Mouse (Mus musculus): ENCODE measurements at regions not wholly inside any gene's neighbourhood (a gene's known extent, or its start where the extent isn't known, plus 50 kb on each side); places are given as distances from the start of the nearest gene placed in this dataset.

GRCm38 (mm10) chr12:27826208-27826607 is 483.8 kb upstream of the Sox11 start:
- H3K79me2 ChIP-seq (ENCODE audit: control insufficient read depth, insufficient read depth, low read length, poor library complexity) = no peaks in the 10 kb centered on the region
- no peaks in the 10 kb centered on the region for H3K9me3 ChIP-seq (replicated peaks; ENCODE audit: insufficient read depth, low read length)
- H3K4me3 ChIP-seq (ENCODE audit: control insufficient read depth in 1 of 2, insufficient read depth in 1 of 2, low read depth in 2 of 2, low read length in 2 of 2) = no peak overlapping the region
- no peak for DNase-seq (ENCODE audit: low read depth, low spot score)
- H3K9ac ChIP-seq (ENCODE audit: control insufficient read depth, low read depth, low read length, poor library complexity, severe bottlenecking) = no peak overlapping the region
- no peaks in the 10 kb centered on the region for H3K27me3 ChIP-seq (ENCODE audit: control insufficient read depth in 1 of 2, insufficient read depth in 2 of 2, low read length in 2 of 2)
- H3K4me1 ChIP-seq (ENCODE audit: control insufficient read depth in 1 of 2, insufficient read depth in 2 of 2, low read length in 2 of 2) = no peaks in the 10 kb centered on the region
- H3K27ac ChIP-seq (ENCODE audit: control insufficient read depth, low read depth, low read length) = no peak overlapping the region
- H3K36me3 ChIP-seq (ENCODE audit: control insufficient read depth in 1 of 2, insufficient read depth in 2 of 2, low read length in 2 of 2) = no peaks in the 10 kb centered on the region
- TF ChIP-seq MYC (IDR thresholded peaks at IDR 0.05; ENCODE audit: low read depth, low read length) = no peak
- no peak for TF ChIP-seq MAX (IDR thresholded peaks at IDR 0.05; ENCODE audit: low read length)
- no peak for TF ChIP-seq EP300 (IDR thresholded peaks at IDR 0.05; ENCODE audit: low read depth in 1 of 2, low read length in 2 of 2)
- TF ChIP-seq RAD21 (IDR thresholded peaks at IDR 0.05; ENCODE audit: low read depth, low read length) = no peak
- TF ChIP-seq TAL1 (IDR thresholded peaks at IDR 0.05; ENCODE audit: low read length) = no peak
- no peak for TF ChIP-seq KAT2A (conservative IDR thresholded peaks at IDR 0.05; ENCODE audit: low read depth, low read length)

- no peak for DNase-seq (ENCODE audit: low read depth, low spot score)
- H3K9ac ChIP-seq (ENCODE audit: control insufficient read depth, low read depth, low read length, poor library complexity, severe bottlenecking) = no peak overlapping the region
- no peaks in the 10 kb centered on the region for H3K9me3 ChIP-seq (replicated peaks; ENCODE audit: insufficient read depth, low read length)
- H3K79me2 ChIP-seq (ENCODE audit: control insufficient read depth, insufficient read depth, low read length, poor library complexity) = no peaks in the 10 kb centered on the region
- H3K27me3 ChIP-seq (ENCODE audit: control insufficient read depth in 1 of 2, insufficient read depth in 2 of 2, low read length in 2 of 2) = no peaks in the 10 kb centered on the region
- TF ChIP-seq SMC3 (IDR thresholded peaks at IDR 0.05; ENCODE audit: low read depth, low read length) (no peak), SIN3A (IDR thresholded peaks at IDR 0.05; ENCODE audit: low read length) (no peak), ZC3H11A (IDR thresholded peaks at IDR 0.05; ENCODE audit: low read depth, low read length) (no peak)
- H3K36me3 ChIP-seq (ENCODE audit: control insufficient read depth in 1 of 2, insufficient read depth in 2 of 2, low read length in 2 of 2) = no peaks in the 10 kb centered on the region
- H3K4me1 ChIP-seq (ENCODE audit: control insufficient read depth in 1 of 2, insufficient read depth in 2 of 2, low read length in 2 of 2) = no peaks in the 10 kb centered on the region
- H3K27ac ChIP-seq (ENCODE audit: control insufficient read depth, low read depth, low read length) = no peak overlapping the region
- no peak overlapping the region for H3K4me3 ChIP-seq (ENCODE audit: control insufficient read depth in 1 of 2, insufficient read depth in 1 of 2, low read depth in 2 of 2, low read length in 2 of 2)
These were observed 481.0 kb upstream of the Sox11 start for GRCm38 (mm10) chr12:27823392-27823791.

GRCm38 (mm10) chr12:27796642-27797041 is 454.3 kb upstream of the Sox11 start:
- no peak overlapping the region for H3K4me3 ChIP-seq (ENCODE audit: control insufficient read depth in 1 of 2, insufficient read depth in 1 of 2, low read depth in 2 of 2, low read length in 2 of 2)
- H3K4me1 ChIP-seq (ENCODE audit: control insufficient read depth in 1 of 2, insufficient read depth in 2 of 2, low read length in 2 of 2) = no peaks in the 10 kb centered on the region
- no peak overlapping the region for H3K27ac ChIP-seq (ENCODE audit: control insufficient read depth, low read depth, low read length)
- no peaks in the 10 kb centered on the region for H3K27me3 ChIP-seq (ENCODE audit: control insufficient read depth in 1 of 2, insufficient read depth in 2 of 2, low read length in 2 of 2)
- H3K79me2 ChIP-seq (ENCODE audit: control insufficient read depth, insufficient read depth, low read length, poor library complexity) = no peaks in the 10 kb centered on the region
- DNase-seq (ENCODE audit: low read depth, low spot score) = no peak
- H3K9ac ChIP-seq (ENCODE audit: control insufficient read depth, low read depth, low read length, poor library complexity, severe bottlenecking) = no peak overlapping the region
- no peaks in the 10 kb centered on the region for H3K9me3 ChIP-seq (replicated peaks; ENCODE audit: insufficient read depth, low read length)
- H3K36me3 ChIP-seq (ENCODE audit: control insufficient read depth in 1 of 2, insufficient read depth in 2 of 2, low read length in 2 of 2) = no peaks in the 10 kb centered on the region
- TF ChIP-seq RAD21 (IDR thresholded peaks at IDR 0.05; ENCODE audit: low read depth, low read length) (no peak), CHD1 (IDR thresholded peaks at IDR 0.05; ENCODE audit: low read depth, low read length) (no peak), TCF12 (IDR thresholded peaks at IDR 0.05; ENCODE audit: low read depth, low read length) (no peak), GATA1 (IDR thresholded peaks at IDR 0.05; ENCODE audit: low read depth, low read length) (no peak), POLR2AphosphoS2 (IDR thresholded peaks at IDR 0.05; ENCODE audit: low read length) (no peak), BHLHE40 (IDR thresholded peaks at IDR 0.05; ENCODE audit: borderline replicate concordance, low read depth, low read length) (no peak), ZC3H11A (IDR thresholded peaks at IDR 0.05; ENCODE audit: low read depth, low read length) (no peak)

Measured in MEL (cell line).